Mouse (Mus musculus) T-helper 2 cell (primary cell): ENCODE data around the gene Kif26b.

ENCODE experiments used
- in situ Hi-C: fragments of 300-600 bp; cut with MboI, MseI; formaldehyde crosslinking; loops from one replicate; pipeline ENCODE4 v1.15.1; 2025; ENCODE audit warnings: high pct_unique_total_duplicates

Gene Kif26b

GRCm38 (mm10) chr1:178530301-178531078 is 1.6 kb downstream of the Kif26b start:
- in situ Hi-C loops, result loop anchor here (25.0 kb wide), 1 partner anchor 1807 kb away; the partner anchor contains the start of gene Itpkb

GRCm38 (mm10) chr1:178540247-178540646 is 11.3 kb downstream of the Kif26b start:
- in situ Hi-C loops, result loop anchor here (10.0 to 25.0 kb wide), 2 partner anchors 935 to 1797 kb away; partner anchors contain the start of gene Itpkb

GRCm38 (mm10) chr1:178542415-178542814 is 13.5 kb downstream of the Kif26b start:
- in situ Hi-C loops, result loop anchor here (10.0 to 25.0 kb wide), 2 partner anchors 932 to 1795 kb away; partner anchors contain the start of gene Itpkb

- in situ Hi-C loops, result loop anchor here (10.0 to 25.0 kb wide), 2 partner anchors 932 to 1794 kb away; partner anchors contain the start of gene Itpkb
Measured at GRCm38 (mm10) chr1:178542990-178543944, 14.3 kb downstream of the Kif26b start.

GRCm38 (mm10) chr1:178544585-178544984 is 15.7 kb downstream of the Kif26b start:
- in situ Hi-C loops, result loop anchor here (10.0 to 25.0 kb wide), 2 partner anchors 930 to 1793 kb away; partner anchors contain the start of gene Itpkb

- in situ Hi-C loops, result loop anchor here (10.0 to 25.0 kb wide), 2 partner anchors 925 to 1788 kb away; partner anchors contain the start of gene Itpkb
Measured at GRCm38 (mm10) chr1:178549576-178549975, 20.7 kb downstream of the Kif26b start.

GRCm38 (mm10) chr1:178550477-178551047 is 21.6 kb downstream of the Kif26b start:
- in situ Hi-C loops, result no loop called here

GRCm38 (mm10) chr1:178552278-178552897 is 23.5 kb downstream of the Kif26b start:
- in situ Hi-C loops, result no loop called here

GRCm38 (mm10) chr1:178552898-178553284 is 24.0 kb downstream of the Kif26b start:
- in situ Hi-C loops, result no loop called here

GRCm38 (mm10) chr1:178556226-178556625 is 27.3 kb downstream of the Kif26b start:
- in situ Hi-C loops, result no loop called here

- in situ Hi-C loops, result no loop called here
Measured at GRCm38 (mm10) chr1:178560043-178560442, 31.1 kb downstream of the Kif26b start.

GRCm38 (mm10) chr1:178563834-178564233 is 34.9 kb downstream of the Kif26b start:
- in situ Hi-C loops, result no loop called here

- in situ Hi-C loops, result no loop called here
Measured at GRCm38 (mm10) chr1:178564800-178565199, 35.9 kb downstream of the Kif26b start.

GRCm38 (mm10) chr1:178568551-178569545 is 39.9 kb downstream of the Kif26b start:
- in situ Hi-C loops, result no loop called here

GRCm38 (mm10) chr1:178571009-178571408 is 42.1 kb downstream of the Kif26b start:
- in situ Hi-C loops, result no loop called here

GRCm38 (mm10) chr1:178571885-178572444 is 43.0 kb downstream of the Kif26b start:
- in situ Hi-C loops, result no loop called here

- in situ Hi-C loops, result no loop called here
Measured at GRCm38 (mm10) chr1:178573406-178574032, 44.6 kb downstream of the Kif26b start.

- in situ Hi-C loops, result no loop called here
Measured at GRCm38 (mm10) chr1:178575706-178576105, 46.8 kb downstream of the Kif26b start.

GRCm38 (mm10) chr1:178576926-178577325 is 48.0 kb downstream of the Kif26b start:
- in situ Hi-C loops, result no loop called here
